ENCODE assay signal across 12 mouse cellular contexts in the genomic region with DNA sequence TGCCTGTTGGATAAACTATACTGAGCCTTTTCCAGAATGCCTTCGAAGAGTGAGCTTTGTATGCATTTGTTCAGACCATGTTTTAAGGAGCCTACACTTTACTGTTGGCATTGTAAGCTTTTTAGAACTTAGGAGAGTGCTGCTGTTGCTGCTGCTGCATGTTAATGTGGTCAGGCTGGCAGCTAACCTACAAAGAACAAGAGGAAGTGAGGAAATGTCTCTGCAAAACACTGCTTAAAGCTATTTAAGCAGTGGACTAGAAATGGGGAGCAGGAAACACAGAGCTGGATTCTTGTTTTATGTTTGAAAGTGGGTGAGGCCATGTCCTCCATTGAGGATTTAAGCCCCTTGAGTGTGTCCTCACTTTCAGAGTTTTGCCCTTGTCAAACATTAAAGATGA. TPM values are rescaled to one million over a fixed set of nuclear protein-coding genes. Genes with fewer than 3 reads are reported as not detected.
DNase-seq lines count a peak whose midpoint lies in the region; ATAC-seq and TF ChIP-seq lines count a peak whose summit lies in the region.
"Had no signal": no experiment of that assay in that cellular context is flagged by ENCODE, and none has a peak within 500 bp of the region (broad histone marks: within the 10 kb centered on the region; RNA-seq: fewer than 3 reads in every experiment).

No protein-coding gene starts in this region.

- H3K9ac ChIP-seq in hindbrain, embryonic 12.5 days, result no peak overlapping the region
- H3K9ac ChIP-seq in hindbrain, embryonic 13.5 days, result no peak overlapping the region
- H3K9ac ChIP-seq in neural tube, embryonic 13.5 days, result no peak overlapping the region
- H3K9ac ChIP-seq: liver, embryonic 13.5 days had no signal

- no peaks in the 10 kb centered on the region for H3K27me3 ChIP-seq in hindbrain, embryonic 12.5 days
- H3K27me3 ChIP-seq in hindbrain, embryonic 13.5 days, result no peaks in the 10 kb centered on the region
- no peaks in the 10 kb centered on the region for H3K27me3 ChIP-seq in neural tube, embryonic 13.5 days
- H3K27me3 ChIP-seq in splenic B cell, adult 2 months (ENCODE audit: control insufficient read depth, insufficient read depth, low read length, poor library complexity, severe bottlenecking), result no peaks in the 10 kb centered on the region
- H3K27me3 ChIP-seq: liver, embryonic 13.5 days had no signal

- TF ChIP-seq POLR2A in cortical plate, adult 2 months (IDR thresholded peaks at IDR 0.05; ENCODE audit: extremely low read depth, insufficient read depth, low read length), result no peak

- H3K36me3 ChIP-seq in hindbrain, embryonic 12.5 days, result no peaks in the 10 kb centered on the region
- H3K36me3 ChIP-seq in hindbrain, embryonic 13.5 days, result no peaks in the 10 kb centered on the region
- no peaks in the 10 kb centered on the region for H3K36me3 ChIP-seq in neural tube, embryonic 13.5 days
- no peaks in the 10 kb centered on the region for H3K36me3 ChIP-seq in splenic B cell, adult 2 months (ENCODE audit: control insufficient read depth, insufficient read depth, low read length, poor library complexity, severe bottlenecking)

- H3K9me3 ChIP-seq in hindbrain, embryonic 12.5 days (replicated peaks), result no peaks in the 10 kb centered on the region
- H3K9me3 ChIP-seq in hindbrain, embryonic 13.5 days, result no peaks in the 10 kb centered on the region
- no peaks in the 10 kb centered on the region for H3K9me3 ChIP-seq in neural tube, embryonic 13.5 days
- H3K9me3 ChIP-seq: liver, embryonic 13.5 days had no signal

- H3K27ac ChIP-seq in hindbrain, embryonic 12.5 days, result 0 out of 2 replicates have a peak overlapping the region, but pooled peaks have one; percentile 35
- H3K27ac ChIP-seq in hindbrain, embryonic 13.5 days, result no peak overlapping the region
- peak overlapping the region; percentile 52; the same call in 1 of the 2 replicates for H3K27ac ChIP-seq in neural tube, embryonic 13.5 days (replicated peaks)
- peak overlapping the region; percentile 81 for H3K27ac ChIP-seq in cortical plate, adult 2 months (ENCODE audit: insufficient read depth, low read length)
- H3K27ac ChIP-seq: liver, embryonic 13.5 days had no signal

- H3K4me1 ChIP-seq in hindbrain, embryonic 12.5 days, result peaks cover 20% of the 10 kb centered on the region
- H3K4me1 ChIP-seq in hindbrain, embryonic 13.5 days (replicated peaks), result peaks cover 40% of the 10 kb centered on the region
- peaks cover 32% of the 10 kb centered on the region for H3K4me1 ChIP-seq in neural tube, embryonic 13.5 days (replicated peaks)
- peaks cover 8% of the 10 kb centered on the region for H3K4me1 ChIP-seq in cortical plate, adult 2 months (ENCODE audit: control insufficient read depth, insufficient read depth, low read length)

- ATAC-seq in hindbrain, embryonic 12.5 days (ENCODE audit: low FRiP score), result no peak
- ATAC-seq in hindbrain, embryonic 13.5 days (ENCODE audit: low FRiP score), result no peak
- no peak for ATAC-seq in neural tube, embryonic 13.5 days (ENCODE audit: low read depth)

- DNase-seq in neural tube, embryonic 10.5 days (ENCODE audit: extremely low spot score, low spot score), result no peak
- DNase-seq in splenic B cell, adult 2 months (ENCODE audit: low read depth, low spot score), result peak; percentile 47
- no peak for DNase-seq in adrenal gland, postnatal 14 days
- no peak for DNase-seq in cerebellum, postnatal 4 days (ENCODE audit: low spot score in 2 of 2)
- DNase-seq: embryo, embryonic 11 days; liver, embryonic 13.5 days; midbrain, embryonic 14.5 days; spleen, adult 18-20 months had no signal

- no peak overlapping the region for H3K4me2 ChIP-seq in hindbrain, embryonic 12.5 days (replicated peaks)
- no peak overlapping the region for H3K4me2 ChIP-seq in hindbrain, embryonic 13.5 days
- no peak overlapping the region for H3K4me2 ChIP-seq in neural tube, embryonic 13.5 days
- H3K4me2 ChIP-seq: liver, embryonic 13.5 days had no signal

- WGBS in hindbrain, embryonic 12.5 days, result 93% methylated on average over 1 of the region's 1 CpGs
- 80% methylated on average over 1 of the region's 1 CpGs for WGBS in hindbrain, embryonic 13.5 days
- WGBS in neural tube, embryonic 13.5 days, result 83% methylated on average over 1 of the region's 1 CpGs

- TF ChIP-seq CTCF in cortical plate, adult 2 months (IDR thresholded peaks at IDR 0.05; ENCODE audit: extremely low read depth, insufficient read depth, low read length), result no peak

- no peak overlapping the region for H3K4me3 ChIP-seq in hindbrain, embryonic 12.5 days
- no peak overlapping the region for H3K4me3 ChIP-seq in hindbrain, embryonic 13.5 days
- no peak overlapping the region for H3K4me3 ChIP-seq in neural tube, embryonic 13.5 days
- no peak overlapping the region for H3K4me3 ChIP-seq in cortical plate, adult 2 months (ENCODE audit: insufficient read depth, low read length)
- H3K4me3 ChIP-seq: liver, embryonic 13.5 days had no signal

RNA-seq across cellular contexts. Expression of a gene that starts 5.3 kb away (rescaled TPM):
- 62.1 and 65.4 TPM in 2 replicates for polyA plus RNA-seq in hindbrain, embryonic 12.5 days (2016; fragmentation: Nextera tagmentation; extraction: Ambion mirVana)
- 41.0 and 43.5 TPM in 2 replicates for polyA plus RNA-seq in hindbrain, embryonic 13.5 days (2015; fragmentation: Nextera tagmentation; extraction: Ambion mirVana)
- 40.0 and 40.9 TPM in 2 replicates for polyA plus RNA-seq in neural tube, embryonic 13.5 days (2015; fragmentation: Nextera tagmentation; extraction: Ambion mirVana)
- polyA plus RNA-seq in cortical plate, adult 2 months (2012; rRNA removed), result 26.2 and 26.7 TPM in 2 replicates
- 23.0 and 23.3 TPM in 2 replicates for total RNA-seq in adrenal gland, postnatal 14 days (2021)
